Mouse (Mus musculus) cortical plate, adult 2 months (tissue): ENCODE measurements around the gene Spryd4.

Experiments used
- CTCF ChIP-seq: fragments of 200-500 bp; IDR thresholded peaks from 2 replicates; pipeline ENCODE4 v1.5.1; 2011; ENCODE audit warnings: mild to moderate bottlenecking, control low read depth, low read length; ENCODE audit not compliant: insufficient read depth; ENCODE audit errors: extremely low read depth
- POLR2A ChIP-seq: fragments of 200-500 bp; IDR thresholded peaks from 2 replicates; pipeline ENCODE4 v1.6.1; 2011; ENCODE audit warnings: mild to moderate bottlenecking, low read length, control low read depth; ENCODE audit not compliant: insufficient read depth; ENCODE audit errors: extremely low read depth

DNA sequence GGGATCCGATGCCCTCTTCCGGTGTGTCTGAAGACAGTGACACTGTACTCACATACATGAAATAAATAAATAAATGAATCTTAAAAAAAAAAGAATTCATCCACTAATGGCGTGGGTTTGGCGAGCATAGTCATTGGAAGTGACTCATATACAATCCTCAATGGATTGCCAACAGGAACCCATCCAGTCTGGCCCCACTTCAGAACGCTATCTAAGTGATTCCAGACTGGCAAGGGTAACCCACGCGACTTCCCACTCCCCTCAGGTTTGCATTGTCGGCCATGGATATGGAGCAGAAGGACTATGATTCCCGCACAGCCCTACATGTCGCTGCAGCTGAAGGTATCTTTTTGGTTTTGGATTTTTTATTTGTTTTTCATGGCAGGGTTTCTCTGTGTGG lies 3.3 kb downstream of the Spryd4 start:
- TF ChIP-seq POLR2A (no peak), CTCF (no peak)
